Mouse (Mus musculus): ENCODE measurements around the gene Myl4. TPM values are rescaled to one million over a fixed set of nuclear protein-coding genes. Genes with fewer than 3 reads are reported as not detected.

Myl4 gene
- polyA plus RNA-seq (2012; rRNA removed; ENCODE audit: low replicate concordance), result 3.6 and 4.8 TPM in 2 replicates

GRCm38 (mm10) chr11:104550406-104550974, at the start of gene Myl4, which contains the start of gene Cdc27:
Gene Myl4 (plus strand): TSS chr11:104550663.
Gene Cdc27 (minus strand): TSS chr11:104550620.

GRCm38 (mm10) chr11:104607491-104608245, 57.2 kb downstream of the Myl4 start, which contains the start of gene Itgb3:
Gene Itgb3 (plus strand): TSS chr11:104608000.

Other genes starting within 250 kb of the Myl4 start
- 74.3 and 153 TPM in 2 replicates for gene Kansl1, start 81.8 kb upstream of the Myl4 start, polyA plus RNA-seq (2012; rRNA removed; ENCODE audit: low replicate concordance)
- 3.6 and 10.5 TPM in 2 replicates for gene Cdc27, start within 50 bp of the Myl4 start, polyA plus RNA-seq (2012; rRNA removed; ENCODE audit: low replicate concordance)
- gene Itgb3, start 57.3 kb downstream of the Myl4 start, polyA plus RNA-seq (2012; rRNA removed; ENCODE audit: low replicate concordance), result 12.0 and 12.7 TPM in 2 replicates
- gene Gm11639, start 135.0 kb downstream of the Myl4 start, polyA plus RNA-seq (2012; rRNA removed; ENCODE audit: low replicate concordance), result not detected in 2 replicates